Mouse (Mus musculus) thymus, adult 2 months (tissue): ENCODE measurements around the gene Ccno.

ENCODE experiments used
- CTCF ChIP-seq: fragments of 200-500 bp; IDR thresholded peaks from 2 replicates; pipeline ENCODE4 v1.5.1; 2012; ENCODE audit warnings: mild to moderate bottlenecking, control low read depth, low read length, moderate library complexity, borderline replicate concordance; ENCODE audit not compliant: control insufficient read depth, poor library complexity, insufficient read depth; ENCODE audit errors: extremely low read depth
- POLR2A ChIP-seq: fragments of 200-500 bp; IDR thresholded peaks from 2 replicates; pipeline ENCODE4 v1.6.1; 2012; ENCODE audit warnings: mild to moderate bottlenecking, low read length, control low read depth, moderate library complexity; ENCODE audit not compliant: control insufficient read depth, poor library complexity, insufficient read depth; ENCODE audit errors: extremely low read depth

GRCm38 (mm10) chr13:112987532-112987943 lies at the start of gene Ccno:
- peak; percentile 46; the same call in 1 of the 2 replicates for TF ChIP-seq CTCF
- peak; percentile 55; the same call in 1 of the 2 replicates for TF ChIP-seq POLR2A
